Mouse (Mus musculus) midbrain, embryonic 16.5 days (tissue): ENCODE measurements around the gene Myo1h. TPM values are rescaled to one million over a fixed set of nuclear protein-coding genes. Genes with fewer than 3 reads are reported as not detected.

ENCODE experiments used
- ATAC-seq: fragments of 200-750 bp; cut with Nextera tagmentation; 2 replicates; pipeline ENCODE4 v1.8.0; 2017; ENCODE audit warnings: moderate TSS enrichment
- H3K27ac ChIP-seq: fragments of 300-500 bp; sonication (generic); 2 replicates; pipeline ENCODE4 v1.5.1; 2014; ENCODE audit warnings: mild to moderate bottlenecking, low read length, mixed read lengths
- H3K27me3 ChIP-seq: fragments of 300-500 bp; sonication (generic); 2 replicates; pipeline ENCODE4 v1.6.1; 2014; ENCODE audit warnings: low read depth, low read length, mixed read lengths; ENCODE audit not compliant: control insufficient read depth, insufficient read depth
- H3K36me3 ChIP-seq: fragments of 300-500 bp; sonication (generic); 2 replicates; pipeline ENCODE4 v1.6.1; 2014; ENCODE audit warnings: mild to moderate bottlenecking, low read length, moderate library complexity, mixed read lengths; ENCODE audit not compliant: control insufficient read depth, insufficient read depth
- H3K4me1 ChIP-seq: fragments of 300-500 bp; sonication (generic); 2 replicates; pipeline ENCODE4 v1.6.1; 2014; ENCODE audit warnings: mild to moderate bottlenecking, low read length, mixed read lengths; ENCODE audit not compliant: control insufficient read depth, insufficient read depth
- H3K4me2 ChIP-seq: fragments of 300-500 bp; sonication (generic); 2 replicates; pipeline ENCODE4 v1.6.1; 2014; ENCODE audit warnings: mild to moderate bottlenecking, low read length, mixed read lengths
- H3K4me3 ChIP-seq: fragments of 300-500 bp; sonication (generic); 2 replicates; pipeline ENCODE4 v1.5.1; 2014; ENCODE audit warnings: low read depth, mild to moderate bottlenecking, low read length, moderate library complexity, mixed read lengths
- H3K9ac ChIP-seq: fragments of 300-500 bp; sonication (generic); 2 replicates; pipeline ENCODE4 v1.6.1; 2014; ENCODE audit warnings: low read depth, low read length, mixed read lengths
- H3K9me3 ChIP-seq: fragments of 300-500 bp; sonication (generic); replicated peaks from 2 replicates; pipeline ENCODE4 v1.6.1; 2014; ENCODE audit warnings: mild to moderate bottlenecking, low read length, mixed read lengths; ENCODE audit not compliant: control insufficient read depth, poor library complexity, severe bottlenecking
- WGBS: fragments of 180-500 bp; shearing (Covaris S2); extraction: QIAGEN DNeasy Blood & Tissue Kit; methylation state at CpG from one replicate; pipeline ENCODE4 v1.1.7; 2014; 5-methylcytosine and 5-hydroxymethylcytosine counted together
- polyA plus RNA-seq: library from polyadenylated mRNA; unstranded; fragments of >200 nt; fragmentation: Nextera tagmentation; extraction: Ambion mirVana; gene quantifications from 2 replicates; pipeline ENCODE4 v1.2.1, GENCODE M21; 2015

Myo1h gene
- 0.82 and 0.97 TPM in 2 replicates for polyA plus RNA-seq

DNA sequence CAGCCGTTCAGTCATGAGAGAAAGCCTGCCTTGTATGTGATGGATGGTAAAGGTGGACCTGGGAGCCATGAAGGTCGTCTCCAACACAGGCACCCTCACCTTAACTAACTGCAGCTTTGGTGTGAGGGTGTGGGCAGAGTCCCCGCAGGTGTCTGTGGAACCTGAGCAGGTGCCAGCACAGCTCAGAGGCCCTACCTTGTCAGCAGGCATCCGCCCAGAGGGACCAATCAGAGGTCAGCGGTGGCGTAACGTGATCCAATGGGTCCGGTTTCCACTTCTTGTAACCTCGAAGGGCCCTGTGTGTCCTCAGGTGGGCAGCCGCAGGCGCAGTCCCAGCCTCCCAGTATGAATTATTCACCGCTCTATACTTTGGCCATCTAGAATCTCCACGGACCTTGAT, at the start of gene Myo1h:
TSS of gene Myo1h (plus strand) at position 293 of the 400 bp plus-strand sequence.
- no peak for ATAC-seq
- H3K4me3 ChIP-seq = no peak within 1 kb of the TSS
- no peaks in the 10 kb centered on the region for H3K36me3 ChIP-seq
- peak within 1 kb of the TSS; percentile 58 for H3K27ac ChIP-seq
- no peak within 1 kb of the TSS; the same call in 1 of the 2 replicates for H3K9ac ChIP-seq
- no peaks in the 10 kb centered on the region for H3K9me3 ChIP-seq
- H3K4me1 ChIP-seq = peaks cover 10% of the 10 kb centered on the region
- 53% methylated on average over 13 of the region's 13 CpGs for WGBS
- no peaks in the 10 kb centered on the region for H3K27me3 ChIP-seq
- no peak within 1 kb of the TSS; the same call in 1 of the 2 replicates for H3K4me2 ChIP-seq

DNA sequence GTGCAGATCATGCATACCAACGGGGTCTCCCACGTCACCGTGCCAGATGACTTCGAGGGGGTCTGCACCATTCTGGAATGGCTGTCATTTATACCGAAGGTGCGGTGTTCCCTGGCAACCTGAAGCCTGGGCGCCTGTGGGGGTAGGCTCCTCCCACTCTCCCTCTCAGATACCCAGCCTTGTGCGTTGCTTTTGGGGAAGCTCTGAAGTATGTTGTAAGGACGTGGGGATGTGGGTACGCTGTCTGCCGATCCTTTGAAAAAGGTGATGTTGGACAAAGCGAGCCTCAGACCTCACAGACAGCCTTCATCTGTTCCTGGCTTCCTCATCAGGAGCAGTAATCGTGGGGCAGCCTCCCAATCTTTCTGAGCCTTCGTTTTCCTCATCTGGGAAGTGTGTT, 49.2 kb upstream of the Myo1h start:
- Histone ChIP-seq H3K9ac (no peak overlapping the region), H3K4me1 (no peaks in the 10 kb centered on the region), H3K27ac (no peak overlapping the region), H3K4me3 (no peak overlapping the region), H3K4me2 (no peak overlapping the region), H3K27me3 (no peaks in the 10 kb centered on the region), H3K36me3 (no peaks in the 10 kb centered on the region), H3K9me3 (no peaks in the 10 kb centered on the region)
- 53% methylated on average over 14 of the region's 14 CpGs for WGBS
- ATAC-seq = no peak

DNA sequence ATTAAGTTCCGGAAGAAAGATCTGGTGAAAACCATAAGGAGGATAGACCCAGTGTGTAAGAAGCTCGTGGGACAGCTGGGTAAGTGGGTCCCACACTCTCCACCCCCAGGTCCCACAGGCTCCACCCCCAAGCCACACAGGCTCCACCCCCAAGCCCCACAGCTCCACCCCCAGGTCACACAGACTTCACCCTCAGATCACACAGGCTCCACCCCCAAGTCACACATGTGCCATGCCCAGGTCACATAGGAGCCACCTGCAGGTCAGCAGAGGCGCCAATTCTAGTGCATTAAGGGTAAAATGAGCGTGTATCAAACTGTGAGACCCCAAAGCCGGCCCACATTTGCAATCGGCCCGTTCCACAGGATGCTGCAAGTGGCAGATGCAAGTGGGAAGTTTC, 42.5 kb upstream of the Myo1h start:
- 80% methylated on average over 7 of the region's 7 CpGs for WGBS
- H3K36me3 ChIP-seq = no peaks in the 10 kb centered on the region
- H3K27ac ChIP-seq = no peak overlapping the region
- H3K27me3 ChIP-seq = no peaks in the 10 kb centered on the region; the same call in 1 of the 2 replicates
- H3K4me1 ChIP-seq = 0 out of 2 replicates have a peak, but pooled peaks cover 3% of the 10 kb centered on the region
- H3K4me2 ChIP-seq = no peak overlapping the region
- H3K4me3 ChIP-seq = no peak overlapping the region
- ATAC-seq = no peak
- no peak overlapping the region for H3K9ac ChIP-seq
- no peaks in the 10 kb centered on the region for H3K9me3 ChIP-seq

DNA sequence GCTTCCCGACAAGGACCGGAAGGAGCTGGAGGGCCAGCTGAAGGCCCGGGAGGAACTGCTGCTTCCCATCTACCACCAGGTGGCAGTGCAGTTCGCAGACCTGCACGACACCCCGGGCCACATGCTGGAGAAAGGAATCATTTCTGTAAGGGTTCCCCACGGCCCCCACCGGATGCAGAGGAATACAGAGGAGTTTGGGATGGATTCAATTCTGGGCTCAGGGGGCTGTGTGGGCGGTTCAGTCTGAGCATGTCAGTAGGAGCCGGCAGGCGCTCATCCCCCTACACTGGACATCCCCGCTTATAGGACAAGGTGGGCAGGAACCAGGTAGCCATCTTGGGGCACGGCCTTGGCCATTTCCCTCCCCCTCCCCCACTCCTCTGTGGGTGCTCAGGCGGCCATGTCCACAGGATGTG, 40.8 kb upstream of the Myo1h start:
- peak; percentile 78 for ATAC-seq
- 15% methylated on average over 14 of the region's 14 CpGs for WGBS
- no peaks in the 10 kb centered on the region for H3K9me3 ChIP-seq
- H3K4me2 ChIP-seq = peak overlapping the region; percentile 30
- H3K36me3 ChIP-seq = no peaks in the 10 kb centered on the region
- 0 out of 2 replicates have a peak, but pooled peaks cover 3% of the 10 kb centered on the region for H3K4me1 ChIP-seq
- H3K27me3 ChIP-seq = no peaks in the 10 kb centered on the region; the same call in 1 of the 2 replicates
- H3K9ac ChIP-seq = peak overlapping the region; percentile 16
- H3K4me3 ChIP-seq = no peak overlapping the region
- no peak overlapping the region for H3K27ac ChIP-seq

GRCm38 (mm10) chr5:114259495-114259894, 29.5 kb upstream of the Myo1h start:
- Histone ChIP-seq H3K9ac (no peak overlapping the region), H3K4me3 (no peak overlapping the region), H3K4me2 (no peak overlapping the region), H3K9me3 (no peaks in the 10 kb centered on the region), H3K36me3 (no peaks in the 10 kb centered on the region), H3K4me1 (no peaks in the 10 kb centered on the region), H3K27me3 (no peaks in the 10 kb centered on the region), H3K27ac (no peak overlapping the region)
- ATAC-seq = no peak
- WGBS = 86% methylated on average over 10 of the region's 10 CpGs

- Histone ChIP-seq H3K4me2 (no peak overlapping the region), H3K9me3 (no peaks in the 10 kb centered on the region), H3K4me3 (no peak overlapping the region), H3K9ac (no peak overlapping the region), H3K36me3 (no peaks in the 10 kb centered on the region), H3K27me3 (no peaks in the 10 kb centered on the region; the same call in none of the 2 replicates), H3K27ac (no peak overlapping the region), H3K4me1 (no peaks in the 10 kb centered on the region)
- no peak for ATAC-seq
Measured at GRCm38 (mm10) chr5:114261494-114261893, 27.5 kb upstream of the Myo1h start.

DNA sequence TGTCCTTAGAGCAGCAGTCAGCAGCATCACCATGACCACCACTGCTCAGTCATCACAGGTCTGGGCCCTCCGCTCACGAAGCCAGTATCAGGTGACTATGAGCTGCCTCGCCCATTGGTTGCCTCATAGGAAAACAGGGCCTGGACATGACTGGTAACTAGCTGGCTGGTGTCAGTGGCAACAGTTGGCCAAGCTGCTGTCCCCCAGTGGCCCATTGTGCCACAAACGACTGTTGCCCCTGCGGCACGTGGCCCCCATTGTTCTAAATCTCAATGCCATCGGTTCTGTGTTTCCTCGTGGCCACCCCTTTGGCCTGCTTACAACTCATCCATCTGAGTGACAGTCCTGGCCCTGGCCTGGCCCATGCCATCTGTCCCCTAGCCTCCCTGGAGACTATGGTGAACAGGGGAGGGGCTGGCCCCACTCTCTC, 24.9 kb upstream of the Myo1h start:
- Histone ChIP-seq H3K9ac (no peak overlapping the region), H3K9me3 (no peaks in the 10 kb centered on the region), H3K4me3 (no peak overlapping the region), H3K27me3 (peaks cover 4% of the 10 kb centered on the region), H3K27ac (no peak overlapping the region), H3K4me2 (no peak overlapping the region), H3K4me1 (peaks cover 2% of the 10 kb centered on the region; the same call in 1 of the 2 replicates), H3K36me3 (no peaks in the 10 kb centered on the region)
- WGBS = 47% methylated on average over 8 of the region's 8 CpGs
- ATAC-seq = peak; percentile 28; the same call in 1 of the 2 replicates

DNA sequence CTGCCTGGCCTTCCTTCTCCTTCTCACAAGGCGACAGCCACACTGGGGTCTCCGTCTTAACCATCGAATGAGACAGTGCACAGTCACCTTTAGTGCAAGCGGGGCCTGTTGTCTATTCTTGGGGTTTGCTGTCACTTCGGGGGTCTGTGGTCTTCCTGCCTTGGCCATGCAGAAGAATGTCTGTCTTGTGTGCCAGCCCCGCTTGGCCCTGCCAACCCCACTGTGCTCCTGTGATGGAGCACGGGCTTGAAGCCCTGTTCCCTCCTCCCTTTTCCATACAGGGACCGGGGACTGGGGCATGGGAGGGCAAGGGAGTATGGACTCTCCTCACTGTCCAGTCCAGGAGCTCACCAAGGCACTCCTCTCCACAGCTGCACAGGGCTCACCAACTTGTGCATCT, 24.2 kb upstream of the Myo1h start:
- Histone ChIP-seq H3K4me1 (peaks cover 2% of the 10 kb centered on the region; the same call in 1 of the 2 replicates), H3K27ac (no peak overlapping the region), H3K4me3 (no peak overlapping the region), H3K27me3 (peaks cover 8% of the 10 kb centered on the region), H3K4me2 (no peak overlapping the region), H3K9ac (no peak overlapping the region), H3K36me3 (no peaks in the 10 kb centered on the region), H3K9me3 (no peaks in the 10 kb centered on the region)
- WGBS = 84% methylated on average over 8 of the region's 8 CpGs
- no peak for ATAC-seq

DNA sequence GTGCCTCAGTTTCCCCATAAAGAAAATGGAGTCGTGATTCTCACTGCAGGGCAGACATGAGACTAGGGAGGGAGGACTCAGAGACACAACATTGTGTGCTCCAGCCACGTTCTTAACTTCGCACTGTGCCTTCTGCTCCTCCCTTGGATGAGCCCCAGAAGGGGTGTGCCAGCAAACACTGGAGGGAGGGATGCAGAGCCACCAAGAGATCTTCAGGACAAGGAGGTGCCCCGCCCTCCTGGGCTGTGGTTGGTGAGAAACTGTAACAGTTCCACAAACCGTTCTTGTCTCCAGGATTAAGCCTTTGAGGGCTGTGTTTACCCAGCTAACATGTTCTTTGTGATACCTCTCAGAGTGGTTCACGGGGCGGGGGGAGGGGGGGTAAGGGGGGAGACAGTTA, 20.3 kb upstream of the Myo1h start:
- no peak overlapping the region for H3K4me2 ChIP-seq
- H3K4me1 ChIP-seq = peaks cover 9% of the 10 kb centered on the region
- no peak overlapping the region for H3K9ac ChIP-seq
- WGBS = 24% methylated on average over 7 of the region's 7 CpGs
- ATAC-seq = no peak
- no peaks in the 10 kb centered on the region for H3K9me3 ChIP-seq
- no peaks in the 10 kb centered on the region for H3K36me3 ChIP-seq
- peaks cover 40% of the 10 kb centered on the region for H3K27me3 ChIP-seq
- H3K27ac ChIP-seq = no peak overlapping the region
- H3K4me3 ChIP-seq = no peak overlapping the region
